Mouse (Mus musculus) intestine, postnatal 0 days (tissue): ENCODE measurements around the gene Slc38a6. TPM values are rescaled to one million over a fixed set of nuclear protein-coding genes. Genes with fewer than 3 reads are reported as not detected.

ENCODE experiments used
- ATAC-seq: fragments of 200-750 bp; cut with Nextera tagmentation; 2 replicates; pipeline ENCODE4 v1.8.0; 2017; ENCODE audit warnings: mild to moderate bottlenecking, moderate TSS enrichment, moderate library complexity
- H3K27ac ChIP-seq: fragments of 300-500 bp; sonication (generic); 2 replicates; pipeline ENCODE4 v1.5.1; 2014; ENCODE audit warnings: mild to moderate bottlenecking, low read depth, low read length, moderate library complexity
- H3K27me3 ChIP-seq: fragments of 300-500 bp; sonication (generic); replicated peaks from 2 replicates; pipeline ENCODE4 v1.6.1; 2014; ENCODE audit warnings: low read length, mixed read lengths; ENCODE audit not compliant: control insufficient read depth, insufficient read depth
- H3K36me3 ChIP-seq: fragments of 300-500 bp; sonication (generic); 2 replicates; pipeline ENCODE4 v1.6.1; 2014; ENCODE audit warnings: mild to moderate bottlenecking, moderate library complexity; ENCODE audit not compliant: control insufficient read depth, insufficient read depth
- H3K4me1 ChIP-seq: fragments of 300-500 bp; sonication (generic); replicated peaks from 2 replicates; pipeline ENCODE4 v1.6.1; 2014; ENCODE audit warnings: antibody characterized with exemption, low read length, mixed read lengths; ENCODE audit not compliant: control insufficient read depth, insufficient read depth
- H3K4me2 ChIP-seq: fragments of 300-500 bp; sonication (generic); replicated peaks from 2 replicates; pipeline ENCODE4 v1.6.1; 2014; ENCODE audit warnings: low read depth, mild to moderate bottlenecking, moderate library complexity
- H3K4me3 ChIP-seq: fragments of 300-500 bp; sonication (generic); 2 replicates; pipeline ENCODE4 v1.5.1; 2014; ENCODE audit warnings: low read depth, low read length
- H3K9ac ChIP-seq: fragments of 300-500 bp; sonication (generic); 2 replicates; pipeline ENCODE4 v1.6.1; 2014; ENCODE audit warnings: mild to moderate bottlenecking, low read depth, low read length
- H3K9me3 ChIP-seq: fragments of 300-500 bp; sonication (generic); 2 replicates; pipeline ENCODE4 v1.6.1; 2016; ENCODE audit warnings: mixed run types; ENCODE audit not compliant: control insufficient read depth
- CTCF ChIP-seq: sonication (generic); IDR thresholded peaks from 2 replicates; pipeline ENCODE4 v1.5.1; 2016; ENCODE audit warnings: low read depth, mild to moderate bottlenecking, control low read depth, antibody characterized with exemption, moderate library complexity
- WGBS: fragments of 180-500 bp; shearing (Covaris S2); extraction: QIAGEN DNeasy Blood & Tissue Kit; methylation state at CpG from one replicate; pipeline ENCODE4 v1.1.7; 2014; 5-methylcytosine and 5-hydroxymethylcytosine counted together
- polyA plus RNA-seq: library from polyadenylated mRNA; unstranded; fragments of >200 nt; fragmentation: Nextera tagmentation; extraction: Ambion mirVana; gene quantifications from 2 replicates; pipeline ENCODE4 v1.2.1, GENCODE M21; 2015

Slc38a6 gene
- polyA plus RNA-seq, 1 experiment from 2014 or later, result 19.2 TPM

- TF ChIP-seq CTCF, result no peak
- Histone ChIP-seq H3K9me3 (no peaks in the 10 kb centered on the region), H3K4me1 (no peaks in the 10 kb centered on the region), H3K27ac (no peak overlapping the region), H3K9ac (no peak overlapping the region), H3K36me3 (no peaks in the 10 kb centered on the region), H3K4me2 (no peak overlapping the region), H3K4me3 (no peak overlapping the region), H3K27me3 (no peaks in the 10 kb centered on the region)
- no peak for ATAC-seq
- 58% methylated on average over 11 of the region's 11 CpGs for WGBS
These were observed 74.6 kb downstream of the Slc38a6 start for GRCm38 (mm10) chr12:73361201-73361600.

GRCm38 (mm10) chr12:73363401-73363800, 76.8 kb downstream of the Slc38a6 start:
- no peak overlapping the region for H3K27ac ChIP-seq
- no peak overlapping the region for H3K9ac ChIP-seq
- H3K9me3 ChIP-seq, result no peaks in the 10 kb centered on the region
- TF ChIP-seq CTCF, result no peak
- WGBS, result 83% methylated on average over 6 of the region's 6 CpGs
- no peaks in the 10 kb centered on the region for H3K36me3 ChIP-seq
- ATAC-seq, result no peak
- no peak overlapping the region for H3K4me2 ChIP-seq
- no peak overlapping the region for H3K4me3 ChIP-seq
- no peaks in the 10 kb centered on the region for H3K27me3 ChIP-seq
- H3K4me1 ChIP-seq, result no peaks in the 10 kb centered on the region

- Histone ChIP-seq H3K27ac (no peak overlapping the region), H3K9ac (no peak overlapping the region), H3K4me2 (no peak overlapping the region), H3K36me3 (no peaks in the 10 kb centered on the region), H3K27me3 (no peaks in the 10 kb centered on the region), H3K4me1 (no peaks in the 10 kb centered on the region), H3K4me3 (no peak overlapping the region), H3K9me3 (no peaks in the 10 kb centered on the region)
- ATAC-seq, result no peak
- no peak for TF ChIP-seq CTCF
- WGBS, result 94% methylated on average over 3 of the region's 3 CpGs
These were observed 77.4 kb downstream of the Slc38a6 start for GRCm38 (mm10) chr12:73363956-73364355.

- no peak for TF ChIP-seq CTCF
- H3K27me3 ChIP-seq, result no peaks in the 10 kb centered on the region
- H3K36me3 ChIP-seq, result no peaks in the 10 kb centered on the region
- ATAC-seq, result no peak
- H3K4me3 ChIP-seq, result no peak overlapping the region
- no peak overlapping the region for H3K9ac ChIP-seq
- no peaks in the 10 kb centered on the region for H3K4me1 ChIP-seq
- no peaks in the 10 kb centered on the region for H3K9me3 ChIP-seq
- H3K4me2 ChIP-seq, result no peak overlapping the region
- 84% methylated on average over 7 of the region's 7 CpGs for WGBS
- no peak overlapping the region for H3K27ac ChIP-seq
These were observed 80.0 kb downstream of the Slc38a6 start for GRCm38 (mm10) chr12:73366581-73366980.

- H3K4me2 ChIP-seq, result no peak overlapping the region
- no peaks in the 10 kb centered on the region for H3K9me3 ChIP-seq
- no peak overlapping the region for H3K9ac ChIP-seq
- H3K27me3 ChIP-seq, result no peaks in the 10 kb centered on the region
- TF ChIP-seq CTCF, result no peak
- no peaks in the 10 kb centered on the region for H3K4me1 ChIP-seq
- H3K36me3 ChIP-seq, result no peaks in the 10 kb centered on the region
- no peak for ATAC-seq
- WGBS, result 37% methylated on average over 20 of the region's 20 CpGs
- H3K4me3 ChIP-seq, result no peak overlapping the region
- no peak overlapping the region for H3K27ac ChIP-seq
These were observed 81.0 kb downstream of the Slc38a6 start for GRCm38 (mm10) chr12:73367460-73368079.

- no peak overlapping the region for H3K9ac ChIP-seq
- no peak overlapping the region for H3K4me2 ChIP-seq
- no peaks in the 10 kb centered on the region for H3K9me3 ChIP-seq
- ATAC-seq, result no peak
- H3K27me3 ChIP-seq, result no peaks in the 10 kb centered on the region
- no peaks in the 10 kb centered on the region for H3K36me3 ChIP-seq
- H3K4me1 ChIP-seq, result no peaks in the 10 kb centered on the region
- H3K27ac ChIP-seq, result no peak overlapping the region
- no peak overlapping the region for H3K4me3 ChIP-seq
- no peak for TF ChIP-seq CTCF
- WGBS, result 73% methylated on average over 7 of the region's 7 CpGs
These were observed 82.5 kb downstream of the Slc38a6 start for GRCm38 (mm10) chr12:73368868-73369608.
